Mouse (Mus musculus) granulocyte monocyte progenitor cell, adult 5-6 weeks (primary cell): Measurements from ENCODE around the gene Gtf2f2. TPM values are rescaled to one million over a fixed set of nuclear protein-coding genes. Genes with fewer than 3 reads are reported as not detected.

Experiments used
- ATAC-seq: replicated peaks from 2 replicates; pipeline ENCODE4 v1.8.0; 2016; ENCODE audit warnings: mild to moderate bottlenecking, moderate TSS enrichment, inconsistent platforms; ENCODE audit not compliant: poor library complexity, severe bottlenecking
- total RNA-seq, 2 experiments: library from RNA; stranded (forward) in 1 of 2; stranded (reverse) in 1 of 2; fragments of 200-712, 200-1000 nt in 1 of 2; fragments of >200 nt in 1 of 2; fragmentation: Nextera tagmentation in 1 of 2; gene quantifications; 2 replicates each; pipeline ENCODE4 v1.2.3; 2014 to 2017

The Gtf2f2 gene
- total RNA-seq (2014; fragmentation: Nextera tagmentation) (55.9 and 63.7 TPM in 2 replicates), total RNA-seq (2017) (96.4 and 98.2 TPM in 2 replicates)

GRCm38 (mm10) chr14:76010102-76011061 lies at the start of gene Gtf2f2:
Gtf2f2 (minus strand) TSS chr14:76010865.
- ATAC-seq = peak; percentile 95

- no peak for ATAC-seq
Measured at GRCm38 (mm10) chr14:76059441-76059840, 48.8 kb upstream of the Gtf2f2 start.

DNA sequence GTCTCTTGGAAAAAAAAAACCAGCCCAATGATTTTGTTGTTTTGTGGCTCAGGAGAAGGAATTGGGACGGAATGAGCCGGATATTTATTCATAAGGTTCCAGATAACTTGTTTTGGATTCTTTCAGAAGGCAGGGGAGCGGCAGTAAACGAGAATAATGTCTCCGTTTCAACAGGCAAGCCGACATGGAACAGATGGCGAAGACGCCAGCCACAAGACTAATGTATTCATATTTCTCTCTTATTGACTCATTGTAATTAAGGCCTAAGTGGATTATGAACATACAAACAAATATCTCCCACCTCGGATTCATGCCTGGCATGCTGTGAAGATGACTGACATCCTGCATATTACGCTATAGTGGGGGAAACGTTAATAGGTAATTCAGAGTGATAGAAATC lies 43.1 kb upstream of the Gtf2f2 start:
- ATAC-seq = no peak

DNA sequence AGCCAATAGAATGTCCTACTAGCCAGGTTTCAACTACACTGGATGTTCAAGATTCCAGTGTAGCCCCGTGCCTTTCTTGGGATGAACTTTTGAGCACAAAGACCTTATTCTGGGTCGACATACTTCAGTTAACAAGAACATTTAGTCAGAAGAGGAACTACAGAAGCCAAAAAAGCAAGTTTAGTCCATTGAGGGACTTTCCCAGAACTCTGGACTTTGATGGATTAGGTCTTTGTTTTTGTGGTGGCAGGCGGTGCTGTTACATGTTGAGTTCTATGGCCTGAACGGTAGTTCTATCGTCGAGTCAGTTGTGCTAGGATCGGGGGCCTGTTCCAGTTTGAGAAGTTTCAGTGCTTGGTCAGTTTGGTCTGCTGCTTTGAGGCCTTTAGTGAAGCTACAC lies 41.3 kb upstream of the Gtf2f2 start:
- ATAC-seq = no peak

GRCm38 (mm10) chr14:76045767-76046166 lies 35.1 kb upstream of the Gtf2f2 start:
- no peak for ATAC-seq

DNA sequence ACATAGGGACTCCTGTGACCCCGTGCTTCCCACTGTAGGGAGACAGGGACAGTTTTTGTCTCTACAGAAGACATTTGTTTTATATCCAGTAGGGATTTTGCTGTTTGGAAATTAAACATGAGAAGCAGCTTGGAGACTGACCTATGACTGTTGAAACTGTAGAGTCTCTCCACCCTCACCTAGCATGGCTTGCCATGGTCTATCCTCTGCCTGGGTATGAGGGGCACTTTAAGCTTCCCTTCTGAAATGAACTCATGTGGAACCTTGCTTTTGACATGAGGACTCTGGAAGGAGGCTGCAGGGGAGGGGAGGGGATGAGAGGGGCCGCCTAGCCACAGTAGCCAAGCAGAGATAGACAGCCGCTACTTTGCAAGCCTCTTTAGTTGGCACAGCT lies 33.5 kb upstream of the Gtf2f2 start:
- ATAC-seq = no peak

GRCm38 (mm10) chr14:76043251-76044163 lies 32.8 kb upstream of the Gtf2f2 start:
- no peak for ATAC-seq

DNA sequence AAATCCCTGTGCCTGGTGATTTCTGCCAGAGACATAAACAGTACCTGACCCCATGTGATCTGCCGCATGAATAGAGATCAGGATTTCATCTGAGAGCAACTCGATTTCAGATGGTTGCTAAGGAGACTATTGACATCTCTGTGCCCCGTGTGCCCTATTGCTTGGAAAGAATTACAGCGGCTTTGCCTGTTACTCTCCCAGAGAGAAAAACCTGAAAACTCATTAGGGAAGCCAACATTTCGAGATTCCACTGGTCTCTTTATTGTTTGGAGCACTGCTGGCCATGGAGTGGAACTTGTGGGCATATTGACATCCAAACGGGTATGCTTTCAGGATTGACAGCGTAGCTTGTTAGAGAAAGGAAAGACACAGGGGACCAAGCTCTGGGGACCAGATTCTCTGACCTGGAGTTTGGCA lies 22.6 kb upstream of the Gtf2f2 start:
- ATAC-seq = no peak

GRCm38 (mm10) chr14:76032671-76033136 lies 22.0 kb upstream of the Gtf2f2 start:
- ATAC-seq = no peak

GRCm38 (mm10) chr14:76031117-76031842 lies 20.6 kb upstream of the Gtf2f2 start:
- no peak for ATAC-seq

- ATAC-seq = no peak
Measured at GRCm38 (mm10) chr14:76024641-76025040, 14.0 kb upstream of the Gtf2f2 start.

DNA sequence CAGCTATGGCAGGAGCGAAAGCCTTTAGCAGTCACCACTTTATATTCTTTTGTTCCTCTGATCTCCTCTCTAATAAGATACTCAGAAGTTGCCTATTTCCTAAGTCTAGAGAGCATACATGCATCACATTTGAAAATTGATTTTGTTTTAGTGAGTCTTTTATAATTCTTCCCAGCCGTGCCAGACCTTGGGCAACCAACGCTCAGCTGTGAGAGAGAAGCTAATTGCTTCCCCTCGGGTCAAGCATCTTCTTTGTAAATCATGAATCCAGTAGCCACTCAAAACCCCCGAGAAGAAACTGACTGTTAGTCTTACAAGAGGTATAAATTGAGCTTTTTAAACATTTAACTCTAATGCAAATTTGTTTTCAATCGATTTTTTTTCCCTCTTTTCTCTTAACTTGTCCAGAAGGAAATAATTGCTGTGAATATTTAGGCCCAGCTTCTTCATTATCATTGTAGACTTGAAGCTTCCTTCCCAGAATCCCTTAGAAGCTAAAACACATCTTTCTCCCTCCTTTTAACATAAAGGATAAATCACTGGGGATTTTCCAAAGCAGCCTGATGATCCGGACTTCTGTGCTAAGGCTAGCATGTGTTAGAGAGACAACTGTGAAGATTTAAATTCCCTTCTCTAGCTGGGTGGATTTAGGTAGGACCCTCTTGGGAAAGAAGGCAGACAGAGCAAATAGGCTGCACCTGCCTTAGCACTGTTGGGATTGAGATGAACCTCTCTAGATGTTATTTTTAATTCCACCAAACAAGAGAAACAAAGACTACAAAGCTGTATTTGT lies 10.5 kb upstream of the Gtf2f2 start:
- ATAC-seq = no peak

- ATAC-seq = no peak
Measured at GRCm38 (mm10) chr14:76020259-76020785, 9.7 kb upstream of the Gtf2f2 start.

GRCm38 (mm10) chr14:76017785-76018490 lies 7.3 kb upstream of the Gtf2f2 start:
- no peak for ATAC-seq

- ATAC-seq = no peak
Measured at GRCm38 (mm10) chr14:76014331-76014730, 3.7 kb upstream of the Gtf2f2 start.

GRCm38 (mm10) chr14:76011062-76011457 lies 395 bp upstream of the Gtf2f2 start:
- ATAC-seq = no peak

DNA sequence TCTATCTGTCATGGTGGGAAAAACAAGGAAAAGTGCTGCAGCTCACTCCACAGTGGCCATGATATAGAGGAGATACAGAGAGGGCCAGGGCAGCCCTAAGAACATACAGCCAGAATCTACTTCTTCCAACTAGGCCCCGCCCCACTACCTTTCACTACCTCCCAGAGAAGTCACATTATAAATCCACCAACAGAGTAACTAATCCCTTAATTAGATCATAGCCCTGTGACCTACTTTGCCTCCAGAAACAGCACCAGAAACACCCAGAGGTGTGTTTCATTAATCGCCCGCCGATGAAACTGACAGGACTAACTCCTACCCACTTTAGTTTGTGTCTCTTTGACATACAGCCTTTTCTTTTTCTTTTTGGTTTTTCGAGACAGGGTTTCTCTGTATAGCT lies 1.5 kb downstream of the Gtf2f2 start:
- ATAC-seq = no peak

- ATAC-seq = no peak
Measured at GRCm38 (mm10) chr14:76008174-76008573, 2.5 kb downstream of the Gtf2f2 start.
